Mouse (Mus musculus): ENCODE results near the gene Flvcr2. TPM values are rescaled to one million over a fixed set of nuclear protein-coding genes. Genes with fewer than 3 reads are reported as not detected.

The Flvcr2 gene
- polyA plus RNA-seq, 1 experiment from 2014 or later: 0.74 TPM

- no peaks in the 10 kb centered on the region for H3K9me3 ChIP-seq
- DNase-seq (ENCODE audit: low spot score): no peak
- WGBS: 90% methylated on average over 10 of the region's 10 CpGs
- H3K27me3 ChIP-seq (replicated peaks; ENCODE audit: low read depth, poor library complexity, severe bottlenecking): peaks cover 28% of the 10 kb centered on the region
- H3K4me3 ChIP-seq: no peak overlapping the region; the same call in 1 of the 2 replicates
- no peak overlapping the region for H3K27ac ChIP-seq (replicated peaks)
- peaks cover 12% of the 10 kb centered on the region for H3K4me1 ChIP-seq
- no peaks in the 10 kb centered on the region for H3K36me3 ChIP-seq (replicated peaks)
Observed at GRCm38 (mm10) chr12:85747343-85747742, 1.0 kb downstream of the Flvcr2 start.

- no peaks in the 10 kb centered on the region for H3K9me3 ChIP-seq
- no peak for DNase-seq (ENCODE audit: low spot score)
- H3K4me3 ChIP-seq: no peak overlapping the region
- no peak overlapping the region for H3K27ac ChIP-seq (replicated peaks)
- peaks cover 22% of the 10 kb centered on the region for H3K27me3 ChIP-seq (replicated peaks; ENCODE audit: low read depth, poor library complexity, severe bottlenecking)
- H3K36me3 ChIP-seq (replicated peaks): no peaks in the 10 kb centered on the region
- peaks cover 17% of the 10 kb centered on the region for H3K4me1 ChIP-seq
- WGBS: 91% methylated on average over 9 of the region's 9 CpGs
Observed at GRCm38 (mm10) chr12:85749861-85750260, 3.5 kb downstream of the Flvcr2 start.

GRCm38 (mm10) chr12:85752116-85752515, 5.8 kb downstream of the Flvcr2 start:
- no peaks in the 10 kb centered on the region for H3K9me3 ChIP-seq
- H3K4me1 ChIP-seq: peaks cover 7% of the 10 kb centered on the region; the same call in 1 of the 2 replicates
- no peak for DNase-seq (ENCODE audit: low spot score)
- H3K36me3 ChIP-seq (replicated peaks): no peaks in the 10 kb centered on the region
- no peak overlapping the region for H3K4me3 ChIP-seq
- H3K27me3 ChIP-seq (replicated peaks; ENCODE audit: low read depth, poor library complexity, severe bottlenecking): peaks cover 12% of the 10 kb centered on the region
- no peak overlapping the region for H3K27ac ChIP-seq (replicated peaks)
- WGBS: 87% methylated on average over 6 of the region's 6 CpGs

GRCm38 (mm10) chr12:85753223-85753622, 6.9 kb downstream of the Flvcr2 start:
- Histone ChIP-seq H3K27ac (replicated peaks) (no peak overlapping the region), H3K4me1 (peaks cover 7% of the 10 kb centered on the region; the same call in 1 of the 2 replicates), H3K36me3 (replicated peaks) (no peaks in the 10 kb centered on the region), H3K27me3 (replicated peaks; ENCODE audit: low read depth, poor library complexity, severe bottlenecking) (peaks cover under 1% of the 10 kb centered on the region), H3K4me3 (no peak overlapping the region), H3K9me3 (no peaks in the 10 kb centered on the region)
- DNase-seq (ENCODE audit: low spot score): no peak
- WGBS: 47% methylated on average over 2 of the region's 2 CpGs

- Histone ChIP-seq H3K4me3 (no peak overlapping the region), H3K9me3 (no peaks in the 10 kb centered on the region), H3K27me3 (replicated peaks; ENCODE audit: low read depth, poor library complexity, severe bottlenecking) (no peaks in the 10 kb centered on the region), H3K27ac (replicated peaks) (no peak overlapping the region), H3K4me1 (peaks cover 7% of the 10 kb centered on the region; the same call in 1 of the 2 replicates), H3K36me3 (replicated peaks) (no peaks in the 10 kb centered on the region)
- DNase-seq (ENCODE audit: low spot score): no peak
- 47% methylated on average over 5 of the region's 5 CpGs for WGBS
Observed at GRCm38 (mm10) chr12:85754611-85755265, 8.4 kb downstream of the Flvcr2 start.

- WGBS: 87% methylated on average over 3 of the region's 3 CpGs
Observed at GRCm38 (mm10) chr12:85756455-85756854, 10.1 kb downstream of the Flvcr2 start.

GRCm38 (mm10) chr12:85757074-85757473, 10.7 kb downstream of the Flvcr2 start:
- no peak for DNase-seq (ENCODE audit: low spot score)
- no peak overlapping the region for H3K4me3 ChIP-seq
- no peaks in the 10 kb centered on the region for H3K36me3 ChIP-seq (replicated peaks)
- no peaks in the 10 kb centered on the region for H3K27me3 ChIP-seq (replicated peaks; ENCODE audit: low read depth, poor library complexity, severe bottlenecking)
- peaks cover 7% of the 10 kb centered on the region; the same call in 1 of the 2 replicates for H3K4me1 ChIP-seq
- no peak overlapping the region for H3K27ac ChIP-seq (replicated peaks)
- H3K9me3 ChIP-seq: no peaks in the 10 kb centered on the region
- 75% methylated on average over 3 of the region's 3 CpGs for WGBS

More at GRCm38 (mm10) chr12:85756455-85756854, 10.1 kb downstream of the Flvcr2 start:
- Histone ChIP-seq H3K27me3 (replicated peaks; ENCODE audit: low read depth, poor library complexity, severe bottlenecking) (no peaks in the 10 kb centered on the region), H3K9me3 (no peaks in the 10 kb centered on the region), H3K4me3 (no peak overlapping the region), H3K36me3 (replicated peaks) (no peaks in the 10 kb centered on the region), H3K27ac (replicated peaks) (no peak overlapping the region), H3K4me1 (peaks cover 7% of the 10 kb centered on the region; the same call in 1 of the 2 replicates)
- DNase-seq (ENCODE audit: low spot score): no peak

GRCm38 (mm10) chr12:85758741-85759140, 12.4 kb downstream of the Flvcr2 start:
- Histone ChIP-seq H3K4me3 (no peak overlapping the region), H3K27ac (replicated peaks) (no peak overlapping the region), H3K36me3 (replicated peaks) (no peaks in the 10 kb centered on the region), H3K9me3 (no peaks in the 10 kb centered on the region), H3K27me3 (replicated peaks; ENCODE audit: low read depth, poor library complexity, severe bottlenecking) (no peaks in the 10 kb centered on the region), H3K4me1 (peaks cover 7% of the 10 kb centered on the region; the same call in 1 of the 2 replicates)
- 87% methylated on average over 8 of the region's 8 CpGs for WGBS
- no peak for DNase-seq (ENCODE audit: low spot score)

GRCm38 (mm10) chr12:85761471-85761870, 15.1 kb downstream of the Flvcr2 start:
- Histone ChIP-seq H3K4me1 (no peaks in the 10 kb centered on the region), H3K36me3 (replicated peaks) (no peaks in the 10 kb centered on the region), H3K4me3 (no peak overlapping the region), H3K27ac (replicated peaks) (no peak overlapping the region), H3K27me3 (replicated peaks; ENCODE audit: low read depth, poor library complexity, severe bottlenecking) (no peaks in the 10 kb centered on the region), H3K9me3 (no peaks in the 10 kb centered on the region)
- 82% methylated on average over 4 of the region's 4 CpGs for WGBS
- no peak for DNase-seq (ENCODE audit: low spot score)

GRCm38 (mm10) chr12:85764686-85765085, 18.3 kb downstream of the Flvcr2 start:
- H3K4me1 ChIP-seq: no peaks in the 10 kb centered on the region
- 80% methylated on average over 1 of the region's 1 CpGs for WGBS
- H3K9me3 ChIP-seq: no peaks in the 10 kb centered on the region
- H3K27ac ChIP-seq (replicated peaks): no peak overlapping the region
- 0 out of 2 replicates have a peak, but pooled peaks cover 5% of the 10 kb centered on the region for H3K27me3 ChIP-seq (replicated peaks; ENCODE audit: low read depth, poor library complexity, severe bottlenecking)
- no peak for DNase-seq (ENCODE audit: low spot score)
- H3K4me3 ChIP-seq: no peak overlapping the region
- no peaks in the 10 kb centered on the region for H3K36me3 ChIP-seq (replicated peaks)

- WGBS: 65% methylated on average over 3 of the region's 3 CpGs
- H3K36me3 ChIP-seq (replicated peaks): no peaks in the 10 kb centered on the region
- no peak overlapping the region for H3K4me3 ChIP-seq
- H3K27me3 ChIP-seq (replicated peaks; ENCODE audit: low read depth, poor library complexity, severe bottlenecking): 0 out of 2 replicates have a peak, but pooled peaks cover 5% of the 10 kb centered on the region
- no peak overlapping the region for H3K27ac ChIP-seq (replicated peaks)
- DNase-seq (ENCODE audit: low spot score): no peak
- H3K9me3 ChIP-seq: no peaks in the 10 kb centered on the region
- H3K4me1 ChIP-seq: no peaks in the 10 kb centered on the region
Observed at GRCm38 (mm10) chr12:85766287-85766686, 19.9 kb downstream of the Flvcr2 start.

GRCm38 (mm10) chr12:85767750-85768149, 21.4 kb downstream of the Flvcr2 start:
- H3K4me1 ChIP-seq: no peaks in the 10 kb centered on the region
- no peaks in the 10 kb centered on the region for H3K36me3 ChIP-seq (replicated peaks)
- no peak overlapping the region for H3K27ac ChIP-seq (replicated peaks)
- H3K27me3 ChIP-seq (replicated peaks; ENCODE audit: low read depth, poor library complexity, severe bottlenecking): 0 out of 2 replicates have a peak, but pooled peaks cover 5% of the 10 kb centered on the region
- H3K4me3 ChIP-seq: no peak overlapping the region
- DNase-seq (ENCODE audit: low spot score): no peak
- WGBS: 49% methylated on average over 4 of the region's 4 CpGs
- H3K9me3 ChIP-seq: no peaks in the 10 kb centered on the region

GRCm38 (mm10) chr12:85771356-85771755, 25.0 kb downstream of the Flvcr2 start:
- H3K9me3 ChIP-seq: peaks cover 7% of the 10 kb centered on the region
- 73% methylated on average over 3 of the region's 3 CpGs for WGBS
- H3K4me1 ChIP-seq: no peaks in the 10 kb centered on the region
- no peak overlapping the region for H3K27ac ChIP-seq (replicated peaks)
- H3K36me3 ChIP-seq (replicated peaks): no peaks in the 10 kb centered on the region
- H3K4me3 ChIP-seq: no peak overlapping the region
- 0 out of 2 replicates have a peak, but pooled peaks cover 5% of the 10 kb centered on the region for H3K27me3 ChIP-seq (replicated peaks; ENCODE audit: low read depth, poor library complexity, severe bottlenecking)
- DNase-seq (ENCODE audit: low spot score): no peak

Measured in embryonic facial prominence, embryonic 10.5 days (tissue).